Mouse (Mus musculus) MEL (cell line): Measurements from ENCODE around the gene Col4a4.

Source experiments
- CTCF ChIP-seq, 3 experiments: IDR thresholded peaks in 2 of 3; conservative IDR thresholded peaks in 1 of 3; 2 replicates each; pipeline ENCODE4 v1.5.1; 2011 to 2012; ENCODE audit warnings: low read length in 3 of 3, low read depth in 2 of 3, mild to moderate bottlenecking in 2 of 3, improper control_type of control experiment in 1 of 3, inconsistent platforms in 1 of 3, mixed read lengths in 1 of 3, moderate library complexity in 1 of 3; ENCODE audit not compliant: control insufficient read depth in 1 of 3, insufficient read depth in 1 of 3, poor library complexity in 1 of 3, severe bottlenecking in 1 of 3
- E2F4 ChIP-seq: IDR thresholded peaks from 2 replicates; pipeline ENCODE4 v1.6.1; 2011; ENCODE audit warnings: low read depth, low read length, improper control_type of control experiment, borderline replicate concordance
- KAT2A ChIP-seq: conservative IDR thresholded peaks from 2 replicates; pipeline ENCODE4 v1.6.1; 2012; ENCODE audit warnings: low read depth, low read length, improper control_type of control experiment, inconsistent platforms
- MAFK ChIP-seq: IDR thresholded peaks from 2 replicates; pipeline ENCODE4 v1.6.1; 2011; ENCODE audit warnings: low read depth, mild to moderate bottlenecking, low read length, improper control_type of control experiment, borderline replicate concordance
- MAX ChIP-seq: IDR thresholded peaks from 2 replicates; pipeline ENCODE4 v1.6.1; 2011; ENCODE audit warnings: low read length, improper control_type of control experiment
- MEF2A ChIP-seq: IDR thresholded peaks from 2 replicates; pipeline ENCODE4 v1.6.1; 2014; ENCODE audit warnings: low read depth, mild to moderate bottlenecking, inconsistent platforms, low read length, improper control_type of control experiment; ENCODE audit not compliant: poor library complexity, insufficient replicate concordance, severe bottlenecking; ENCODE audit errors: extremely low read depth
- NRF1 ChIP-seq: IDR thresholded peaks from 2 replicates; pipeline ENCODE4 v1.6.1; 2014; ENCODE audit warnings: low read depth, mild to moderate bottlenecking, inconsistent platforms, low read length, improper control_type of control experiment, moderate library complexity; ENCODE audit not compliant: poor library complexity, insufficient read depth, severe bottlenecking
- SIN3A ChIP-seq: IDR thresholded peaks from 2 replicates; pipeline ENCODE4 v1.6.1; 2012; ENCODE audit warnings: low read length, improper control_type of control experiment, inconsistent platforms
- ZNF384 ChIP-seq: IDR thresholded peaks from 2 replicates; pipeline ENCODE4 v1.6.1; 2012; ENCODE audit warnings: low read depth, mild to moderate bottlenecking, inconsistent platforms, low read length, improper control_type of control experiment

DNA sequence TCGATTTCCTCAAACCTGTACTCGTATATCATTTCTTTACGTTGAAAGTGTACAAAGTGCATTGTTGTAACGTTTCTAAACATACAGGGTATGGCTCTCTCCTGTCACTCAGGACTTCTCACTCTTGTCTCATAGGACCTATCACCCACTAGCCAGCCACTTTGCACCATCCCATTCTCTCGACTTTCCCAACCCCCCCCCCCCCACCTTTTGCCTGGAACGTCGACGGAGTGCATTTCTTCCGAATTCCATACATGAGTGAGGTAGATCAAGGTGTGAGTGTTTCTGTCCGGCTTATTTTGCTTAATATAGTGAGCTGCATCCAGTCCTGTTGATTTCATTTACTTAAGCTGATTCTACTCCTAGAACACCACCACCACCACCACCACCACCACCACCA is 9.3 kb downstream of the Col4a4 start:
- TF ChIP-seq E2F4 (no peak), MEF2A (no peak), ZNF384 (no peak), MAX (no peak), SIN3A (no peak), NRF1 (no peak), CTCF (IDR thresholded peaks at IDR 0.05 in 2 of 3, conservative IDR thresholded peaks at IDR 0.05 in 1 of 3; ENCODE audit: control insufficient read depth in 1 of 3, insufficient read depth in 1 of 3, low read depth in 2 of 3, low read length in 3 of 3, poor library complexity in 1 of 3, severe bottlenecking in 1 of 3) (no peak), MAFK (no peak), KAT2A (no peak)
